Mouse (Mus musculus) bone marrow macrophage, adult 2 months (primary cell): Measurements from ENCODE around the gene Ptpn22. TPM values are rescaled to one million over a fixed set of nuclear protein-coding genes. Genes with fewer than 3 reads are reported as not detected.
A peak's percentile ranks its signal among the peaks of the same experiment; 100 is the strongest.

Experiments used
- H3K27ac ChIP-seq: 2 replicates; pipeline ENCODE4 v1.5.1; 2012; ENCODE audit warnings: low read depth, low read length; ENCODE audit not compliant: insufficient read depth
- H3K4me1 ChIP-seq: 2 replicates; pipeline ENCODE4 v1.6.1; 2012; ENCODE audit warnings: low read length; ENCODE audit not compliant: control insufficient read depth, insufficient read depth
- H3K4me3 ChIP-seq: 2 replicates; pipeline ENCODE4 v1.5.1; 2012; ENCODE audit warnings: mild to moderate bottlenecking, low read length, moderate library complexity; ENCODE audit not compliant: insufficient read depth
- CTCF ChIP-seq: IDR thresholded peaks from 2 replicates; pipeline ENCODE4 v1.5.1; 2012; ENCODE audit warnings: low read depth, mild to moderate bottlenecking, low read length, moderate library complexity
- POLR2A ChIP-seq: IDR thresholded peaks from 2 replicates; pipeline ENCODE4 v1.6.1; 2012; ENCODE audit warnings: mild to moderate bottlenecking, low read depth, low read length, borderline replicate concordance
- polyA plus RNA-seq: library from polyadenylated mRNA; stranded (reverse); fragments of >200 nt; gene quantifications from 2 replicates; pipeline ENCODE4 v1.2.4, GENCODE M21; 2012; ENCODE audit not compliant: missing spikeins, insufficient read depth, insufficient read length

Ptpn22 gene
- polyA plus RNA-seq, 1 experiment = 76.0 TPM

DNA sequence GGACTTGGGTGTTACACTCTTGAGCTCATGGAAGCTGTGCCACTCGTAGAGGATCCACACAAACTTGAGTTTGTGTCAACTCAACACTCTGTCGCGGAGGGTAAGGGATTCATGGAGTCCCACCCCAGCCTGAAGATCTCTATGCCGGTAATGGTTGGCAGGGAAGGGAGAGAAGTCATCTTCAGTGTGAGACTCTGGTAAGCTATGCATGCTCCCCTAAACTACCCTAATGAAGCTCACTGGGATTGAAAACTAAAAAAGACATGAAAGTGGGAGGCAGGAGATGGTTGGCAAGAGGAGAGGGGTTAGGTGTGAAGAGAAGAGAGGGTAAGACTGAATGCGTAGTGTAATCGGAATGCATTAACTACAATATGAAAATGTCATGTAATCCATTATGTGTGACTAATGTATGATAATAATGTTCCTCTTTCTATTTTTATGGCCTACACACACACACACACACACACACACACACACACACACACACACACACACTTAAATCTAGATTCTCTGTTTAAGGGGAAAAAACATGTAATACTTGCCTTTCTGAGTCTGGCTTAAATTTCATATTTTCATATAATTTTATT lies 1.5 kb upstream of the Ptpn22 start:
- Histone ChIP-seq H3K27ac (peak overlapping the region; percentile 77), H3K4me1 (peaks cover 36% of the 10 kb centered on the region), H3K4me3 (no peak overlapping the region; the same call in 1 of the 2 replicates)
- TF ChIP-seq POLR2A (no peak), CTCF (no peak)

DNA sequence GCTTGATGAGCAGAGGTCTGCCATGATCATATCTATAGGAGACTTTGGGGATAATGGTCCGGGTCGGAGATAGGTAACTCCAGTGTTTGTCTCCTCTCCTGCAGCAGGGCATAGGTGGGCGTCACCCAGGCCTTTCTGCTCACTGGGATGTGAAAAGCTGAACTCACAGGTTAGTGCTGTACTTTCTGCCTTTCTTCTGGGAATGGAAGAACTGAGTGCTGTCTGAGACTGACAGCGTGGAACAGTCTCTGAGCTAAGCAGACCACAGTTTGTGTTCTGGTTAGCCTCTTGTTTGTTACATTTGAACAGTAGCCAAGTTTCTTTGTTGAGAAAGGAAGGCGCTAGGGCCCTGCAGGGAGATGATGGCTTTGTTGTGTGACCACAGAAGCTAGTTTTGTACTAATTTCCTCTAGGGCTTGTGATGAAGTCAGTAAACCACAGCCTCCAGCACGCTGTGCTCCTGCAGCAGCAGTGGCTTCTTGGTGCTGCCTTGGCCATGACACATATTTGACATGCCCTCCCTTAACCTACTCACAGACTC lies 326 bp downstream of the Ptpn22 start:
- H3K4me3 ChIP-seq = peak overlapping the region; percentile 64
- peak overlapping the region; percentile 97 for H3K27ac ChIP-seq
- peaks cover 39% of the 10 kb centered on the region for H3K4me1 ChIP-seq
- no peak for TF ChIP-seq POLR2A
- no peak for TF ChIP-seq CTCF

DNA sequence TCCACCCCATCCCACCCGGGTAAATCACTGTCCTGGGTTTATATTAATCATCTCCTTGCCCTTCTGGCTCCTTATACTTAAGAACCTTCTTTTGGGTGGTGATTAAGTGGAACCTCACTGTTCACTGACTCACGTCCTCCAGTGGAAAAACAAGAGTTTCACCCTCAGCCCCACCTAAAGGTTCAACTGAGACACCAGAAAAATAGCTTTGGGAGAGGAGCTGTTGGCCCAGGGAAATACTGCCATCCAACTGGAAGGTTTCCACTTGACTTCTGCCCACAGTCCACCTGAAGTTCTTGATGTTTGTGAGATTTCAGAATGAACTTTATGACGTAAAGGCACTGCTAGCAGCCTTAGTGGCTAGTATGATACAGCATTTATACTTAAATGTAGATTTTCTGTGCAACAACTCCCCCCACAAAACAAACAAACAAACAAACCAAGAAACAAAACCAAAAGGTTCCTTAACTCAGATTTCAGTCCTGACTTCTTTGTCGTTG lies 3.2 kb downstream of the Ptpn22 start:
- TF ChIP-seq POLR2A (no peak), CTCF (no peak)
- no peak overlapping the region for H3K4me3 ChIP-seq
- no peak overlapping the region for H3K27ac ChIP-seq
- H3K4me1 ChIP-seq = peaks cover 21% of the 10 kb centered on the region

DNA sequence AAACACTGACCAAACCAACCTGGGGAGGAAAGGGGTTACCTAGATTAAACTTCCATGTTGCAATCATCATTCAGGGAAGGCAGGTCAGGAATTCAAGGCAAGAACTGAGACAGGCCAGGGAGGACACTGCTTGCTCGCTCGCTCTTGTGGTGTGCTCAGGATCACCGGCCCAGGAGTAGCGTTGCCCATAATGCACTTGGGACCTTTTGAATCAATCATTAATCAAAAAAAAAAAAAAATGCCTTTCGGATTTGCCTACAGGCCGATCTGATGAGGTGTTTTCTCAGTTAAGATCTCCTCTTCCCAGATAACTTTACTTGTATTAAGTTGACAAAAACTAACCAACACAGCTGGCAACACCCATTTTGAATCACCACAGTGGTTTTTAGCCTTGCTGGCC lies 4.6 kb downstream of the Ptpn22 start:
- TF ChIP-seq POLR2A (no peak), CTCF (no peak)
- Histone ChIP-seq H3K4me1 (peaks cover 17% of the 10 kb centered on the region), H3K4me3 (no peak overlapping the region), H3K27ac (no peak overlapping the region)

DNA sequence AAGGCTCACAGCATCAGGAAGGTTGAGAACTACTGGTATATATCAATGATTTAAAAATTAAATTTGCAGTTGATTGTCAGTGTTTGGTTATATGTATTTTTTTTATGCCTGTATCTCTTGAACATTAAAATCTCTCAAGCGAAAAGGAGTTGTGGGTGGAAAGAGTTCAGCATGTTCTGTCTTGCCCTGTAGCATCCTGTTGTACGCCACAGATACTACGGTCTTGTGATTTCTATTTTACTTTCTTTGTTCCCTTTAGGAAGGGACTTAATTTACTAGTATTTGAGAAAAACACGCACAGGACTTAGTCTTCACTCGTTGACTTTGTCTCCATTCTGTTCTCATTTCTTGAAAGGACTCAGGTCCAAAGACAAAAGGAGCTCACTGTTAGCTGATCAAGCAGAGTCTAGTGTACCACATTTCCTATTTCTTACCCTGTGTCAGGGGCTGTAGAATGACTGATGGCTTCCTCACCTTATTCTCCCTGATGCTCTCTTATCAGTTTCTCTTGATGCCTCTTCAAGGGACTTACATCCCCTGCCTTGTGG lies 7.9 kb downstream of the Ptpn22 start:
- peaks cover 18% of the 10 kb centered on the region for H3K4me1 ChIP-seq
- H3K27ac ChIP-seq = no peak overlapping the region
- TF ChIP-seq POLR2A (no peak), CTCF (no peak)
- no peak overlapping the region for H3K4me3 ChIP-seq

DNA sequence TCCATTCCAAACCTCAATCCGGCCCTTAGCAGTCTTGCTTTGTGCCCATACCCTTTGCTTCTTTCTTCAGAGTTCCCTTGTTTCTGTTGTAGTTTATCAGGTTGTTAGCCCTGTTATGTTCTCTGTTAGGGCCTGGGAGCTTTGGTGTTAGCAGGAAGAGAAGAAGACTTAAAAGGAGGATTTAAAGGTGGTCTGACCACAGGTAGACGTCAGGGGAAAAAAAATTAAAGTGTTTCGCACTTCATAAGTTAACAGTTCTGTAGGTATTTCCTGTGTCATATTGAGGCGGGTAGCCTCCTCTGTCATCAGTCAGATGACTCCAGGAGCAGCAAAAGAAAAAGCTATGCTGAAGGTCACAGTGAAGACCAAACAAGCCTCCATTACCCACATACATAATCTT lies 8.4 kb downstream of the Ptpn22 start:
- Histone ChIP-seq H3K27ac (no peak overlapping the region), H3K4me1 (peaks cover 18% of the 10 kb centered on the region), H3K4me3 (no peak overlapping the region)
- TF ChIP-seq CTCF (no peak), POLR2A (no peak)

DNA sequence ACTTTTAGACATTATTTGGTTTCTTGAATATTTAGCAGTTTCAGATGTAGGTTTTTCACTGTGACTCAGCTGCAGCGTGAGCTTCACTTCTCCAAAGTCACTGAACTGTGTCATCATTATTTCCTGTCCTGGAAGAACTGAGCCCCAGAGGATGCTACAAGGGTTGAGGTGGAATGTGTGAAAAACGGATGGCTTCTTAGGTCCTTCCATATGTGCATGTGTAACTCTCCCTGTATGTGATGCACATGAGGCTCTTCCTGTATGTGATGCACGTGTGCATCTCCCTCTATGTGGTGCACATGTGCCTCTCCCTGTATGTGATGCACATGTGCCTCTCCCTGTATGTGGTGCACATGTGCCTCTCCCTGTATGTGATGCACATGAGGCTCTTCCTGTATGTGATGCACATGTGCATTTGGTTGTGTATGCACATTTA lies 13.1 kb downstream of the Ptpn22 start:
- H3K4me3 ChIP-seq = no peak overlapping the region
- H3K27ac ChIP-seq = 0 out of 2 replicates have a peak overlapping the region, but pooled peaks have one; percentile 17
- peaks cover 30% of the 10 kb centered on the region for H3K4me1 ChIP-seq
- TF ChIP-seq CTCF (no peak), POLR2A (no peak)

DNA sequence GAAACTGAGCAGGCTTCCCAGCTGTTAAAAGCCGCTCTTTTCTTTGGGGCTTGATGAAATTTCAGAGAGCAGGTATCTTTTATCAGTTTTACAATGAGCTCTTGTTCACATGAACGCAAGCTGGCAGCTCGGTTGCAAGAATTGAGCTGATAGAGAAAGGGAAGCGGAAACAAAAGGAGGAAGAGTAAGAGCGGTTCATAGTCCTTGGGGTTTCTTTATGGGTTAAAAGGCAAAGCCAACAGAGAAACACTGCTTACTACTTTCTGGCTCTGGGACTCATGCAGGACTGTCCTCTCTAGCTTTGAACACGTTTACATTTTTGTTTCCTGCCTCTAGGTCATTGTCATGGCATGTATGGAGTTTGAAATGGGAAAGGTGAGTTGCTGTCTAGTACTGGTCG lies 14.7 kb downstream of the Ptpn22 start:
- Histone ChIP-seq H3K4me3 (no peak overlapping the region), H3K27ac (peak overlapping the region; percentile 70), H3K4me1 (peaks cover 29% of the 10 kb centered on the region)
- TF ChIP-seq POLR2A (no peak), CTCF (no peak)

DNA sequence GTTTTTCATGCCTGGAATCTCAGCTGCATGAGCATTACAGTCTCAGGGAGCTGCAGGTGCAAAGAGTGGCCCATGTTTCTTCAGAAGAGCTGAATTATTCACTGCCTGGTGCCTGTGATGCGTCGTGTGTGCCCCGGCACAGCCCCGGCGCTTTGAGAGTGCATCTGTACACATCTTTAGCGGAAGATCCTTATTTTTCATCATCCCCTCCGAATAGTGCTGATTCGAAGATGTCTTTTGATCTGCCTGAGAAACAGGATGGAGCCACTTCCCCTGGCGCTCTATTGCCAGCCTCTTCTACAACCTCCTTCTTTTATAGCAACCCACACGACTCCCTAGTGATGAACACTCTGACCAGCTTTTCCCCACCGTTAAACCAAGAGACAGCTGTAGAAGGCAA lies 26.4 kb downstream of the Ptpn22 start:
- no peak overlapping the region for H3K27ac ChIP-seq

DNA sequence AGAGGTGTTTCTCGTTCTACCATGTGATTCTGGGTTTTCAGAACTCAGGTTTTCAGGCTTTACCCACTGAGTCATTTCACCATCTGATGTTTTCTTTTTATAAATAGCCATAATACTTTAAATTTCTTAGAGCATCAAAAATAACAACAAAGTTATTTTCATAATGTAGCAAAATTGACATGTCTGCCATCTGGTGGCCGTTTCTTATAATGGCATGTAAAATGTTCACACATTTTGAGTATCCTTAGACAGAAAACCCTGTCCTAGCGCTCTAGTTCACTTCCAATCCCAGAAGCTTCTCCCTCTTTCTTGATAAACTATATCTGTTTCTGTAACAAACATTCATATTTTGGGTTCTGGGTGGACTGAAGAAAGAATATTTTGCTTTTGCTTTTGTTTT lies 28.0 kb downstream of the Ptpn22 start:
- no peak for TF ChIP-seq POLR2A
- peaks cover 7% of the 10 kb centered on the region for H3K4me1 ChIP-seq
- H3K4me3 ChIP-seq = no peak overlapping the region
- no peak overlapping the region for H3K27ac ChIP-seq

More for the DNA sequence above, 26.4 kb downstream of the Ptpn22 start:
- peaks cover 3% of the 10 kb centered on the region for H3K4me1 ChIP-seq
- no peak overlapping the region for H3K4me3 ChIP-seq
- TF ChIP-seq POLR2A (no peak), CTCF (no peak)

DNA sequence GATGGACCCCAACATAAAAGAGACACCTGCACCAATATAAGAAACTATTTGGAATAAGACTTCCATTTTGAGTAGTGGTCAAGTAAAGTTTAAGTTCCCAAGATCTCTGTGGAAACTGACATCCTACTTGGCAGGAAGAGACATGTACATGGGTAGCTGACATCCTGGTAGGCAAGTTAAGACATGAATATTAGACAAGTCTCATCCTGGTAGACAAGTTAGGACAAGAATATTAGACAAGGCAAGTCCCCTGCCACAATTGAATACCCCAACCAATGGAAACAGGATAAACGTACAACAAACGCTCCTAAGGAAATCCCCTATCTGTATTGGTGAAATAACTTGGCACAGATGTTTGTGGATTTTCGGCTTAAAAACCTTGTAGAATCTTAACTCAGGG lies 33.8 kb downstream of the Ptpn22 start:
- TF ChIP-seq POLR2A = no peak
- no peak for TF ChIP-seq CTCF
- no peak overlapping the region for H3K4me3 ChIP-seq
- no peak overlapping the region for H3K27ac ChIP-seq
- H3K4me1 ChIP-seq = peaks cover 8% of the 10 kb centered on the region
